Mouse (Mus musculus) bone marrow, adult 2 months (tissue): ENCODE data around the gene Gm7247. TPM values are rescaled to one million over a fixed set of nuclear protein-coding genes. Genes with fewer than 3 reads are reported as not detected.
"Not testable (repeated sequence)": the region's sequence is repeated elsewhere in the genome, so short reads cannot be mapped to it uniquely, and the experiment has no call there.

Experiments used
- H3K27ac ChIP-seq: fragments of 200-500 bp; 2 replicates; pipeline ENCODE4 v1.5.1; 2012; ENCODE audit warnings: low read depth, mild to moderate bottlenecking, control low read depth, inconsistent platforms, low read length; ENCODE audit not compliant: control insufficient read depth, poor library complexity, insufficient read depth
- H3K4me1 ChIP-seq: fragments of 200-500 bp; 2 replicates; pipeline ENCODE4 v1.6.1; 2011; ENCODE audit warnings: low read length; ENCODE audit not compliant: control insufficient read depth, insufficient read depth
- H3K4me3 ChIP-seq: fragments of 200-500 bp; replicated peaks from 2 replicates; pipeline ENCODE3; 2011; ENCODE audit warnings: mild to moderate bottlenecking, low read depth, low read length, control low read depth; ENCODE audit not compliant: control insufficient read depth
- CTCF ChIP-seq: fragments of 200-500 bp; IDR thresholded peaks from 2 replicates; pipeline ENCODE4 v1.5.1; 2011; ENCODE audit warnings: low read length, control low read depth; ENCODE audit not compliant: control insufficient read depth, insufficient read depth
- POLR2A ChIP-seq: fragments of 200-500 bp; IDR thresholded peaks from 2 replicates; pipeline ENCODE4 v1.6.1; 2011; ENCODE audit warnings: low read depth, mild to moderate bottlenecking, control low read depth, low read length, borderline replicate concordance; ENCODE audit not compliant: control insufficient read depth
- WGBS: fragments of 180-500 bp; shearing (Covaris S2); methylation state at CpG from one replicate; pipeline ENCODE4 v1.1.7; 2018; 5-methylcytosine and 5-hydroxymethylcytosine counted together
- polyA plus RNA-seq: library from polyadenylated mRNA; stranded (reverse); fragments of >200 nt; gene quantifications from 2 replicates; pipeline ENCODE4 v1.2.4, GENCODE M21; 2011; ENCODE audit warnings: low replicate concordance; ENCODE audit not compliant: missing spikeins, insufficient read depth, insufficient read length

The Gm7247 gene
- polyA plus RNA-seq, 1 experiment, result not detected

- Histone ChIP-seq H3K4me1 (no peaks in the 10 kb centered on the region), H3K27ac (no peak overlapping the region), H3K4me3 (no peak overlapping the region)
- TF ChIP-seq CTCF (no peak), POLR2A (no peak)
- WGBS, result 85% methylated on average over 8 of the region's 8 CpGs
These were observed 145.9 kb downstream of the Gm7247 start for GRCm38 (mm10) chr14:51507416-51507815.

GRCm38 (mm10) chr14:51552490-51552889 lies 190.9 kb downstream of the Gm7247 start, which contains the start of gene Gm5622:
Gene Gm5622, plus strand, starts transcription at chr14:51552790.
- H3K27ac ChIP-seq, result no peak within 1 kb of the TSS
- 84% methylated on average over 4 of the region's 4 CpGs for WGBS

GRCm38 (mm10) chr14:51573963-51574362 lies 212.4 kb downstream of the Gm7247 start, which contains the start of gene Gm17175:
Gene Gm17175, minus strand, starts transcription at chr14:51574063.
- WGBS, result 82% methylated on average over 2 of the region's 2 CpGs
- not testable (repeated sequence) for H3K4me1 ChIP-seq, H3K27ac ChIP-seq

More at GRCm38 (mm10) chr14:51552490-51552889, 190.9 kb downstream of the Gm7247 start, which contains the start of gene Gm5622:
- H3K4me3 ChIP-seq, result no peak within 1 kb of the TSS
- no peak for TF ChIP-seq CTCF
- no peak for TF ChIP-seq POLR2A
- no peaks in the 10 kb centered on the region for H3K4me1 ChIP-seq

GRCm38 (mm10) chr14:51592039-51592438 lies 230.5 kb downstream of the Gm7247 start, which contains the start of gene Gm17174:
Gene Gm17174, minus strand, starts transcription at chr14:51592139.
- not testable (repeated sequence) for H3K27ac ChIP-seq, H3K4me1 ChIP-seq, H3K4me3 ChIP-seq
- WGBS, result 78% methylated on average over 4 of the region's 4 CpGs

More at GRCm38 (mm10) chr14:51573963-51574362, 212.4 kb downstream of the Gm7247 start, which contains the start of gene Gm17175:
- H3K4me3 ChIP-seq, result not testable (repeated sequence)

GRCm38 (mm10) chr14:51611210-51611609 lies 249.7 kb downstream of the Gm7247 start, which contains the start of gene Gm17078:
Gene Gm17078, minus strand, starts transcription at chr14:51611310.
- WGBS, result 83% methylated on average over 1 of the region's 1 CpGs
- H3K27ac ChIP-seq, result no peak within 1 kb of the TSS
- TF ChIP-seq CTCF (no peak), POLR2A (no peak)
- H3K4me1 ChIP-seq, result no peaks in the 10 kb centered on the region
- no peak within 1 kb of the TSS for H3K4me3 ChIP-seq

Other genes starting within 250 kb of the Gm7247 start
- gene Eddm3b, start 247.3 kb upstream of the Gm7247 start, polyA plus RNA-seq, result not detected in 2 replicates
- gene Rnase6, start 237.8 kb upstream of the Gm7247 start, polyA plus RNA-seq, result 11.6 and 19.4 TPM in 2 replicates
- not detected in 2 replicates for gene Rnase1, start 215.0 kb upstream of the Gm7247 start, polyA plus RNA-seq
- gene Rnase2b, start 199.5 kb upstream of the Gm7247 start, polyA plus RNA-seq, result not detected in 2 replicates
- gene Ang2, start 162.6 kb upstream of the Gm7247 start, polyA plus RNA-seq, result not detected in 2 replicates
- gene Ear14, start 158.4 kb upstream of the Gm7247 start, polyA plus RNA-seq, result not detected in 2 replicates
- gene Rnase2a, start 105.6 kb upstream of the Gm7247 start, polyA plus RNA-seq, result 1.5 TPM in 1 of 2 replicates, not detected in the other
- not detected in 2 replicates for gene Vmn2r88, start 49.1 kb downstream of the Gm7247 start, polyA plus RNA-seq
- gene Vmn2r89, start 90.1 kb downstream of the Gm7247 start, polyA plus RNA-seq, result not detected in 2 replicates
- not detected in 2 replicates for gene Gm5622, start 191.0 kb downstream of the Gm7247 start, polyA plus RNA-seq
- gene Gm17175, start 212.3 kb downstream of the Gm7247 start, polyA plus RNA-seq, result not detected in 2 replicates
- not detected in 2 replicates for gene Gm17174, start 230.4 kb downstream of the Gm7247 start, polyA plus RNA-seq
- not detected in 2 replicates for gene Gm17078, start 249.6 kb downstream of the Gm7247 start, polyA plus RNA-seq